Mouse (Mus musculus): Measurements from ENCODE around the gene Hcrt.

DNA sequence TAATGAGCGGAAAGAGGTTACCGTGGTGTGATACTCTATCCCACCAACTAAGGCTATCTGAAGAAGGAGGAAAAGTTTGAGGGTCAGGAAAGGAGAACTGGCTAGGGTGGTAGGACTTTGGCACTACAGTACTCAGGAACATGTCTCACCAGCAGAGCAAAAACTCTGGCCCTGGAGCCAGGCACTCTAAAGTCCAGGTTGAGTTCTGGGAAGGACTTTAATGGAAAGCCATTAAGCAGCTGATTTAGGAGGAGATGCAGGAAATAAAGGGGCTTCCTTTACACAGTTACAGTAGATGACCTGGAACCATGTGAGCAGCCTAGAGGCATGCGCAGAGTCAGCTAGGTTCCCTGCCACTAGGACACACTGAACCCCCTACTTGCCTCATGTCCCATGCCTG, 35.5 kb downstream of the Hcrt start:
- TF ChIP-seq CTCF (IDR thresholded peaks at IDR 0.05; ENCODE audit: control insufficient read depth, insufficient read depth, low read length) (no peak), POLR2A (IDR thresholded peaks at IDR 0.05; ENCODE audit: borderline replicate concordance, control insufficient read depth, low read depth, low read length) (no peak)

Data from bone marrow, adult 2 months (tissue).